Mouse (Mus musculus): ENCODE data around the gene Peg12.

Peg12 gene

GRCm38 (mm10) chr7:62463878-62464755 is at the start of gene Peg12:
Gene Peg12 (minus strand): TSS chr7:62464510.
- DNase-seq (ENCODE audit: low read depth, low spot score): peak; percentile 21

GRCm38 (mm10) chr7:62486139-62486538 is 21.8 kb upstream of the Peg12 start:
- no peak for DNase-seq (ENCODE audit: low read depth, low spot score)

GRCm38 (mm10) chr7:62463007-62463877 is 1.1 kb downstream of the Peg12 start:
- no peak for DNase-seq (ENCODE audit: low read depth, low spot score)

GRCm38 (mm10) chr7:62462229-62463006 is 1.9 kb downstream of the Peg12 start:
- DNase-seq (ENCODE audit: low read depth, low spot score): no peak

- no peak for DNase-seq (ENCODE audit: low read depth, low spot score)
These were observed 12.0 kb downstream of the Peg12 start for GRCm38 (mm10) chr7:62452353-62452752.

GRCm38 (mm10) chr7:62445431-62446165 is 18.7 kb downstream of the Peg12 start:
- DNase-seq (ENCODE audit: low read depth, low spot score): no peak

GRCm38 (mm10) chr7:62436394-62436793 is 27.9 kb downstream of the Peg12 start:
- no peak for DNase-seq (ENCODE audit: low read depth, low spot score)

- no peak for DNase-seq (ENCODE audit: low read depth, low spot score)
These were observed 31.1 kb downstream of the Peg12 start for GRCm38 (mm10) chr7:62433243-62433642.

GRCm38 (mm10) chr7:62428337-62428736 is 36.0 kb downstream of the Peg12 start:
- no peak for DNase-seq (ENCODE audit: low read depth, low spot score)

GRCm38 (mm10) chr7:62423210-62423609 is 41.1 kb downstream of the Peg12 start:
- DNase-seq (ENCODE audit: low read depth, low spot score): no peak

- no peak for DNase-seq (ENCODE audit: low read depth, low spot score)
These were observed 43.7 kb downstream of the Peg12 start for GRCm38 (mm10) chr7:62420566-62420965.

- DNase-seq (ENCODE audit: low read depth, low spot score): peak; percentile 76
These were observed 44.6 kb downstream of the Peg12 start, which contains the start of gene Mkrn3 for GRCm38 (mm10) chr7:62419493-62420360. Gene Mkrn3 (minus strand): TSS chr7:62420139.

GRCm38 (mm10) chr7:62419105-62419492 is 45.2 kb downstream of the Peg12 start:
- DNase-seq (ENCODE audit: low read depth, low spot score): no peak

- DNase-seq (ENCODE audit: low read depth, low spot score): no peak
These were observed 46.0 kb downstream of the Peg12 start for GRCm38 (mm10) chr7:62418346-62418745.

- DNase-seq (ENCODE audit: low read depth, low spot score): no peak
These were observed 48.1 kb downstream of the Peg12 start for GRCm38 (mm10) chr7:62416173-62416572.

- DNase-seq (ENCODE audit: low read depth, low spot score): no peak
These were observed 49.1 kb downstream of the Peg12 start for GRCm38 (mm10) chr7:62415222-62415621.
